Mouse (Mus musculus): ENCODE measurements around the gene Gm973.
A peak's percentile ranks its signal among the peaks of the same experiment; 100 is the strongest.

DNA sequence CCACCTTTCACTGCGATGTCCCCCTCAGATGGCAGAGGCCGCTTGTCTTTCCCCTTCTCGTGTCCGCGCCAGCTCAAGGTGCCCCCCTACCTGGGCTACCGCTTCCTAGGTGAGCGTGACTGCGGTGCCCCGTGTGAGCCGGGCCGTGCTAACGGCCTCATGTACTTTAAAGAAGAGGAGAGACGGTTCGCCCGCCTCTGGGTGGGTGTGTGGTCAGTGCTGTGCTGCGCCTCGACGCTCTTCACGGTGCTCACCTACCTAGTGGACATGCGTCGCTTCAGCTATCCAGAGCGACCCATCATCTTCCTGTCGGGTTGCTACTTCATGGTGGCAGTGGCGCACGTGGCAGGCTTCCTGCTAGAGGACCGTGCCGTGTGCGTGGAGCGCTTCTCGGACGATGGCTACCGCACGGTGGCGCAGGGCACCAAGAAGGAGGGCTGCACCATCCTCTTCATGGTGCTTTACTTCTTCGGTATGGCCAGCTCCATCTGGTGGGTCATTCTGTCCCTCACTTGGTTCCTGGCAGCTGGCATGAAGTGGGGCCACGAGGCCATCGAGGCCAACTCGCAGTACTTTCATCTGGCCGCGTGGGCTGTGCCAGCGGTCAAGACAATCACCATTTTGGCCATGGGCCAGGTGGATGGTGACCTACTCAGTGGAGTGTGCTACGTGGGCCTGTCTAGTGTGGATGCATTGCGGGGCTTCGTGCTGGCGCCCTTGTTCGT lies 32.4 kb upstream of the Gm973 start:
- TF ChIP-seq CTCF (IDR thresholded peaks at IDR 0.05; ENCODE audit: extremely low read depth, insufficient read depth, low read length) = peak; percentile 66
- TF ChIP-seq POLR2A (IDR thresholded peaks at IDR 0.05; ENCODE audit: extremely low read depth, insufficient read depth, low read length) = no peak
